Mouse (Mus musculus): Measurements from ENCODE around the gene C4b. TPM values are rescaled to one million over a fixed set of nuclear protein-coding genes. Genes with fewer than 3 reads are reported as not detected.

C4b gene
- polyA plus RNA-seq, 1 experiment from 2014 or later: 0.23 TPM

DNA sequence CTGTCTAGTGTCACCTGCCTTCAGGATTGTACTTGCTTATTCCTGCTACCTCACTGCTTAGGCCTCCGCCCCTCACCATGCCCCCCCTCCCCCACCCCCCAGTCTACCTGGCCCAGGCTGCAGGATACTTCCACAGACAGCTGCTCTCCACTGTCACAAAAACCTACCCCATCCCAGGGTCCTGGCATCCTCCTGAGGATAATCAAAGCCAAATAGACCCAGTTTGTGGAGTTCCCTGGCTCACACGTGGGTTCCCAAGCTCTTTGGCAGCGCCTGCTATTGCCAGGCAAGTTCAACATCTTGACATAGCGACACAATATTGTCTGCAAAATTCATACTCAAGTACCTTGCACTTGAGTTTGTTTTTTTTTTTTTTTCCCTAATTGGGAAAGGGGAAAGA is 63.1 kb downstream of the C4b start:
- H3K4me3 ChIP-seq (ENCODE audit: low read depth, low read length): no peak overlapping the region
- no peak overlapping the region for H3K27ac ChIP-seq (ENCODE audit: low read depth, low read length)
- peaks cover 42% of the 10 kb centered on the region for H3K27me3 ChIP-seq (replicated peaks; ENCODE audit: control insufficient read depth, insufficient read depth, low read length)
- no peak overlapping the region for H3K4me2 ChIP-seq
- ATAC-seq (replicated peaks; ENCODE audit: low FRiP score): no peak
- 71% methylated on average over 4 of the region's 4 CpGs for WGBS
- H3K9ac ChIP-seq (ENCODE audit: low read depth, low read length): no peak overlapping the region
- H3K9me3 ChIP-seq (ENCODE audit: control insufficient read depth, low read length): no peaks in the 10 kb centered on the region
- DNase-seq (ENCODE audit: low spot score): no peak
- no peaks in the 10 kb centered on the region for H3K4me1 ChIP-seq (replicated peaks; ENCODE audit: control insufficient read depth, insufficient read depth, low read length)
- H3K36me3 ChIP-seq (ENCODE audit: control insufficient read depth, insufficient read depth, low read length): no peaks in the 10 kb centered on the region

DNA sequence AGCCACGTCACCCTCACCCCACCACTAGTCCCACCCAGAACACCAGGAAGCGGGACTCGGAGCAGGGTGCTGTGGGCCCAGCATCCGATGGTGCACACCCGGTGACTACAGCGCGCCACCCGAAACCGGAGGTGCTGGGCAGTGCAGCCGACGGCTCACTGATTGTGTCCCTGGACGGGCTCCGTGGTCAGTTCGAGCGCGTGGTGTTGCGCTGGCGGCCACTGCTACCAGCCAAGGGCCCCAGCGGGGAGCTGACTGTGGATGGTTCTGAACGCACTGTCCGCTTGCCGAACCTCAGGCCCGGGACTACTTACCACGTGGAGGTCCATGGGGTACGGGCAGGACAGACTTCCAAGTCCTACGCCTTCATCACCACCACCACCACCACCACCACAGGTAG is 63.5 kb downstream of the C4b start:
- Histone ChIP-seq H3K36me3 (ENCODE audit: control insufficient read depth, insufficient read depth, low read length) (no peaks in the 10 kb centered on the region), H3K4me3 (ENCODE audit: low read depth, low read length) (no peak overlapping the region), H3K4me1 (replicated peaks; ENCODE audit: control insufficient read depth, insufficient read depth, low read length) (no peaks in the 10 kb centered on the region), H3K9me3 (ENCODE audit: control insufficient read depth, low read length) (no peaks in the 10 kb centered on the region), H3K9ac (ENCODE audit: low read depth, low read length) (no peak overlapping the region), H3K27me3 (replicated peaks; ENCODE audit: control insufficient read depth, insufficient read depth, low read length) (peaks cover 42% of the 10 kb centered on the region), H3K27ac (ENCODE audit: low read depth, low read length) (no peak overlapping the region), H3K4me2 (no peak overlapping the region)
- ATAC-seq (replicated peaks; ENCODE audit: low FRiP score) (no peak), DNase-seq (ENCODE audit: low spot score) (no peak)
- whole genome bisulfite sequencing: 68% methylated on average over 26 of the region's 26 CpGs

Small RNA genes within 50 kb of the gene (microRNA-seq; reads per million reads assigned to microRNA genes)
- not detected for gene Gm27471 (ENCODE audit: borderline number of aligned reads)

Other genes with a start within 250 kb of the C4b start
- not detected in 2 replicates for gene Btnl6, start 226.5 kb downstream of the C4b start, polyA plus RNA-seq (2014; fragmentation: Nextera tagmentation; extraction: Ambion mirVana)
- gene Notch4, start 179.6 kb downstream of the C4b start, polyA plus RNA-seq (2014; fragmentation: Nextera tagmentation; extraction: Ambion mirVana): 2.2 and 4.1 TPM in 2 replicates
- 18.5 and 19.8 TPM in 2 replicates for gene Gpsm3, start 154.1 kb downstream of the C4b start, polyA plus RNA-seq (2014; fragmentation: Nextera tagmentation; extraction: Ambion mirVana)
- 10.4 and 11.4 TPM in 2 replicates for gene Pbx2, start 152.6 kb downstream of the C4b start, polyA plus RNA-seq (2014; fragmentation: Nextera tagmentation; extraction: Ambion mirVana)
- 1.3 and 1.7 TPM in 2 replicates for gene Ager, start 146.0 kb downstream of the C4b start, polyA plus RNA-seq (2014; fragmentation: Nextera tagmentation; extraction: Ambion mirVana)
- 109 TPM in 2 replicates for gene Rnf5, start 140.2 kb downstream of the C4b start, polyA plus RNA-seq (2014; fragmentation: Nextera tagmentation; extraction: Ambion mirVana)
- 57.2 and 64.8 TPM in 2 replicates for gene Agpat1, start 139.6 kb downstream of the C4b start, polyA plus RNA-seq (2014; fragmentation: Nextera tagmentation; extraction: Ambion mirVana)
- gene Egfl8, start 127.9 kb downstream of the C4b start, polyA plus RNA-seq (2014; fragmentation: Nextera tagmentation; extraction: Ambion mirVana): 1.2 and 1.6 TPM in 2 replicates
- 23.1 and 25.8 TPM in 2 replicates for gene Ppt2, start 115.4 kb downstream of the C4b start, polyA plus RNA-seq (2014; fragmentation: Nextera tagmentation; extraction: Ambion mirVana)
- gene Prrt1, start 114.3 kb downstream of the C4b start, polyA plus RNA-seq (2014; fragmentation: Nextera tagmentation; extraction: Ambion mirVana): not detected in 2 replicates
- 9.5 and 9.7 TPM in 2 replicates for gene Fkbpl, start 99.1 kb downstream of the C4b start, polyA plus RNA-seq (2014; fragmentation: Nextera tagmentation; extraction: Ambion mirVana)
- gene Atf6b, start 96.7 kb downstream of the C4b start, polyA plus RNA-seq (2014; fragmentation: Nextera tagmentation; extraction: Ambion mirVana): 39.9 and 48.5 TPM in 2 replicates
- gene Tnxb, start 73.3 kb downstream of the C4b start, polyA plus RNA-seq (2014; fragmentation: Nextera tagmentation; extraction: Ambion mirVana): 0.10 TPM in 1 of 2 replicates, not detected in the other
- gene Cyp21a1, start 60.7 kb upstream of the C4b start, polyA plus RNA-seq (2014; fragmentation: Nextera tagmentation; extraction: Ambion mirVana): not detected in 2 replicates
- 25.1 and 27.1 TPM in 2 replicates for gene Stk19, start 93.1 kb upstream of the C4b start, polyA plus RNA-seq (2014; fragmentation: Nextera tagmentation; extraction: Ambion mirVana)
- gene Dxo, start 93.1 kb upstream of the C4b start, polyA plus RNA-seq (2014; fragmentation: Nextera tagmentation; extraction: Ambion mirVana): 55.4 and 56.3 TPM in 2 replicates
- gene Skiv2l, start 106.3 kb upstream of the C4b start, polyA plus RNA-seq (2014; fragmentation: Nextera tagmentation; extraction: Ambion mirVana): 43.7 and 44.8 TPM in 2 replicates
- gene Nelfe, start 106.5 kb upstream of the C4b start, polyA plus RNA-seq (2014; fragmentation: Nextera tagmentation; extraction: Ambion mirVana): 108 and 114 TPM in 2 replicates
- gene Cfb, start 118.6 kb upstream of the C4b start, polyA plus RNA-seq (2014; fragmentation: Nextera tagmentation; extraction: Ambion mirVana): 67.6 and 74.9 TPM in 2 replicates
- 0.45 and 0.86 TPM in 2 replicates for gene Zbtb12, start 135.6 kb upstream of the C4b start, polyA plus RNA-seq (2014; fragmentation: Nextera tagmentation; extraction: Ambion mirVana)
- gene Gm20547, start 138.2 kb upstream of the C4b start, polyA plus RNA-seq (2014; fragmentation: Nextera tagmentation; extraction: Ambion mirVana): 0.09 TPM in 1 of 2 replicates, not detected in the other
- gene C2, start 154.4 kb upstream of the C4b start, polyA plus RNA-seq (2014; fragmentation: Nextera tagmentation; extraction: Ambion mirVana): 8.1 and 9.0 TPM in 2 replicates
- gene Ehmt2, start 154.6 kb upstream of the C4b start, polyA plus RNA-seq (2014; fragmentation: Nextera tagmentation; extraction: Ambion mirVana): 43.6 and 50.9 TPM in 2 replicates
- 0.97 and 1.3 TPM in 2 replicates for gene Slc44a4, start 170.6 kb upstream of the C4b start, polyA plus RNA-seq (2014; fragmentation: Nextera tagmentation; extraction: Ambion mirVana)
- gene Neu1, start 187.4 kb upstream of the C4b start, polyA plus RNA-seq (2014; fragmentation: Nextera tagmentation; extraction: Ambion mirVana): 24.4 and 26.4 TPM in 2 replicates
- gene Hspa1b, start 215.4 kb upstream of the C4b start, polyA plus RNA-seq (2014; fragmentation: Nextera tagmentation; extraction: Ambion mirVana): 0.14 and 0.41 TPM in 2 replicates
- gene Gm20481, start 226.0 kb upstream of the C4b start, polyA plus RNA-seq (2014; fragmentation: Nextera tagmentation; extraction: Ambion mirVana): not detected in 2 replicates
- gene Hspa1a, start 228.3 kb upstream of the C4b start, polyA plus RNA-seq (2014; fragmentation: Nextera tagmentation; extraction: Ambion mirVana): 4.7 and 5.7 TPM in 2 replicates
- 0.66 and 1.5 TPM in 2 replicates for gene Hspa1l, start 228.8 kb upstream of the C4b start, polyA plus RNA-seq (2014; fragmentation: Nextera tagmentation; extraction: Ambion mirVana)
- 304 and 315 TPM in 2 replicates for gene Lsm2, start 238.0 kb upstream of the C4b start, polyA plus RNA-seq (2014; fragmentation: Nextera tagmentation; extraction: Ambion mirVana)